Mouse (Mus musculus): Measurements from ENCODE around the gene 4933406M09Rik. TPM values are rescaled to one million over a fixed set of nuclear protein-coding genes. Genes with fewer than 3 reads are reported as not detected.

4933406M09Rik gene
- total and polyA plus RNA-seq, 2 experiments from 2014 or later = not detected

- no peak for TF ChIP-seq CTCF (IDR thresholded peaks at IDR 0.05; ENCODE audit: low read depth)
- Histone ChIP-seq H3K9ac (replicated peaks; ENCODE audit: low read length) (no peak overlapping the region), H3K4me1 (ENCODE audit: insufficient read depth, low read length) (no peaks in the 10 kb centered on the region), H3K9me3 (ENCODE audit: low read length) (no peaks in the 10 kb centered on the region), H3K27me3 (ENCODE audit: insufficient read depth, low read length) (no peaks in the 10 kb centered on the region), H3K36me3 (ENCODE audit: insufficient read depth, low read length) (no peaks in the 10 kb centered on the region), H3K27ac (no peak overlapping the region), H3K4me2 (ENCODE audit: low read depth, low read length) (no peak overlapping the region), H3K4me3 (ENCODE audit: low read length) (no peak overlapping the region)
- ATAC-seq (no peak), DNase-seq (ENCODE audit: low spot score) (no peak)
- WGBS = 53% methylated on average over 5 of the region's 5 CpGs
Measured at GRCm38 (mm10) chr1:134399735-134400134, 14.0 kb downstream of the 4933406M09Rik start.

- DNase-seq (ENCODE audit: low spot score) = peak; percentile 67
- WGBS = 1% methylated on average over 43 of the region's 43 CpGs
- no peak within 1 kb of the TSS for H3K27ac ChIP-seq
Measured at GRCm38 (mm10) chr1:134405509-134406413, 20.0 kb downstream of the 4933406M09Rik start, which contains the start of gene Cyb5r1. Cyb5r1 (plus strand) TSS chr1:134405559.

GRCm38 (mm10) chr1:134406414-134406771, 20.7 kb downstream of the 4933406M09Rik start:
- ATAC-seq (no peak; the same call in 1 of the 2 replicates), DNase-seq (ENCODE audit: low spot score) (no peak)
- Histone ChIP-seq H3K27ac (no peak overlapping the region), H3K9me3 (ENCODE audit: low read length) (no peaks in the 10 kb centered on the region), H3K36me3 (ENCODE audit: insufficient read depth, low read length) (no peaks in the 10 kb centered on the region), H3K4me3 (ENCODE audit: low read length) (peak overlapping the region; percentile 73), H3K4me2 (ENCODE audit: low read depth, low read length) (peak overlapping the region; percentile 99), H3K4me1 (ENCODE audit: insufficient read depth, low read length) (no peaks in the 10 kb centered on the region), H3K9ac (replicated peaks; ENCODE audit: low read length) (peak overlapping the region; percentile 64), H3K27me3 (ENCODE audit: insufficient read depth, low read length) (no peaks in the 10 kb centered on the region)
- no peak for TF ChIP-seq CTCF (IDR thresholded peaks at IDR 0.05; ENCODE audit: low read depth)
- 33% methylated on average over 8 of the region's 8 CpGs for WGBS

More at GRCm38 (mm10) chr1:134405509-134406413, 20.0 kb downstream of the 4933406M09Rik start, which contains the start of gene Cyb5r1:
- TF ChIP-seq CTCF (IDR thresholded peaks at IDR 0.05; ENCODE audit: low read depth) = no peak
- no peaks in the 10 kb centered on the region for H3K9me3 ChIP-seq (ENCODE audit: low read length)
- peak within 1 kb of the TSS; percentile 64 for H3K9ac ChIP-seq (replicated peaks; ENCODE audit: low read length)
- peak; percentile 92 for ATAC-seq
- no peaks in the 10 kb centered on the region for H3K27me3 ChIP-seq (ENCODE audit: insufficient read depth, low read length)
- peak within 1 kb of the TSS; percentile 73 for H3K4me3 ChIP-seq (ENCODE audit: low read length)
- H3K4me1 ChIP-seq (ENCODE audit: insufficient read depth, low read length) = no peaks in the 10 kb centered on the region
- no peaks in the 10 kb centered on the region for H3K36me3 ChIP-seq (ENCODE audit: insufficient read depth, low read length)
- H3K4me2 ChIP-seq (ENCODE audit: low read depth, low read length) = peak within 1 kb of the TSS; percentile 99

- ATAC-seq = no peak
- 71% methylated on average over 8 of the region's 8 CpGs for WGBS
- no peaks in the 10 kb centered on the region for H3K9me3 ChIP-seq (ENCODE audit: low read length)
Measured at GRCm38 (mm10) chr1:134408080-134408479, 22.3 kb downstream of the 4933406M09Rik start.

GRCm38 (mm10) chr1:134411706-134412629, 26.2 kb downstream of the 4933406M09Rik start:
- Histone ChIP-seq H3K9ac (replicated peaks; ENCODE audit: low read length) (no peak overlapping the region), H3K27ac (no peak overlapping the region), H3K36me3 (ENCODE audit: insufficient read depth, low read length) (no peaks in the 10 kb centered on the region), H3K4me3 (ENCODE audit: low read length) (no peak overlapping the region), H3K4me1 (ENCODE audit: insufficient read depth, low read length) (peaks cover 12% of the 10 kb centered on the region), H3K9me3 (ENCODE audit: low read length) (no peaks in the 10 kb centered on the region), H3K27me3 (ENCODE audit: insufficient read depth, low read length) (no peaks in the 10 kb centered on the region), H3K4me2 (ENCODE audit: low read depth, low read length) (no peak overlapping the region)
- no peak for TF ChIP-seq CTCF (IDR thresholded peaks at IDR 0.05; ENCODE audit: low read depth)
- DNase-seq (ENCODE audit: low spot score) (no peak), ATAC-seq (no peak)
- WGBS = 88% methylated on average over 9 of the region's 9 CpGs

More at GRCm38 (mm10) chr1:134408080-134408479, 22.3 kb downstream of the 4933406M09Rik start:
- H3K4me1 ChIP-seq (ENCODE audit: insufficient read depth, low read length) = no peaks in the 10 kb centered on the region
- DNase-seq (ENCODE audit: low spot score) = no peak
- H3K27ac ChIP-seq = no peak overlapping the region
- no peak for TF ChIP-seq CTCF (IDR thresholded peaks at IDR 0.05; ENCODE audit: low read depth)
- no peaks in the 10 kb centered on the region for H3K27me3 ChIP-seq (ENCODE audit: insufficient read depth, low read length)
- no peak overlapping the region for H3K9ac ChIP-seq (replicated peaks; ENCODE audit: low read length)
- H3K4me3 ChIP-seq (ENCODE audit: low read length) = no peak overlapping the region
- no peaks in the 10 kb centered on the region for H3K36me3 ChIP-seq (ENCODE audit: insufficient read depth, low read length)
- no peak overlapping the region for H3K4me2 ChIP-seq (ENCODE audit: low read depth, low read length)

GRCm38 (mm10) chr1:134414038-134414437, 28.3 kb downstream of the 4933406M09Rik start:
- ATAC-seq (no peak), DNase-seq (ENCODE audit: low spot score) (no peak)
- Histone ChIP-seq H3K4me3 (ENCODE audit: low read length) (no peak overlapping the region), H3K4me1 (ENCODE audit: insufficient read depth, low read length) (peaks cover 12% of the 10 kb centered on the region), H3K9me3 (ENCODE audit: low read length) (no peaks in the 10 kb centered on the region), H3K9ac (replicated peaks; ENCODE audit: low read length) (no peak overlapping the region), H3K27ac (no peak overlapping the region), H3K36me3 (ENCODE audit: insufficient read depth, low read length) (no peaks in the 10 kb centered on the region), H3K4me2 (ENCODE audit: low read depth, low read length) (no peak overlapping the region), H3K27me3 (ENCODE audit: insufficient read depth, low read length) (no peaks in the 10 kb centered on the region)
- no peak for TF ChIP-seq CTCF (IDR thresholded peaks at IDR 0.05; ENCODE audit: low read depth)
- 64% methylated on average over 2 of the region's 2 CpGs for WGBS
